Mouse (Mus musculus) lung, embryonic 14.5 days (tissue): Measurements from ENCODE around the gene Prdm8. TPM values are rescaled to one million over a fixed set of nuclear protein-coding genes. Genes with fewer than 3 reads are reported as not detected.

ENCODE experiments used
- ATAC-seq: fragments of 200-750 bp; cut with Nextera tagmentation; 2 replicates; pipeline ENCODE4 v1.8.0; 2017; ENCODE audit warnings: mild to moderate bottlenecking, moderate TSS enrichment, moderate library complexity; ENCODE audit not compliant: insufficient read depth
- DNase-seq: peaks from one replicate; pipeline ENCODE4 v3.0.0-alpha.2; 2015
- H3K27ac ChIP-seq: fragments of 300-500 bp; sonication (generic); 2 replicates; pipeline ENCODE4 v1.5.1; 2014; ENCODE audit warnings: low read depth, mild to moderate bottlenecking, moderate library complexity
- H3K27me3 ChIP-seq: fragments of 300-500 bp; sonication (generic); 2 replicates; pipeline ENCODE4 v1.6.1; 2014; ENCODE audit warnings: low read length, control low read depth; ENCODE audit not compliant: insufficient read depth
- H3K36me3 ChIP-seq: fragments of 300-500 bp; sonication (generic); 2 replicates; pipeline ENCODE4 v1.6.1; 2014; ENCODE audit warnings: control low read depth; ENCODE audit not compliant: insufficient read depth
- H3K4me1 ChIP-seq: fragments of 300-500 bp; sonication (generic); 2 replicates; pipeline ENCODE4 v1.6.1; 2014; ENCODE audit warnings: antibody characterized with exemption, control low read depth; ENCODE audit not compliant: insufficient read depth
- H3K4me2 ChIP-seq: fragments of 300-500 bp; sonication (generic); 2 replicates; pipeline ENCODE4 v1.6.1; 2014; ENCODE audit warnings: mild to moderate bottlenecking
- H3K4me3 ChIP-seq: fragments of 300-500 bp; sonication (generic); 2 replicates; pipeline ENCODE4 v1.5.1; 2014; ENCODE audit warnings: low read depth, low read length
- H3K9ac ChIP-seq: fragments of 300-500 bp; sonication (generic); 2 replicates; pipeline ENCODE4 v1.6.1; 2014
- H3K9me3 ChIP-seq: fragments of 300-500 bp; sonication (generic); 2 replicates; pipeline ENCODE4 v1.6.1; 2016; ENCODE audit warnings: low read depth, low read length, control low read depth
- CTCF ChIP-seq: IDR thresholded peaks from 2 replicates; pipeline ENCODE4 v1.5.1; 2016; ENCODE audit warnings: antibody characterized with exemption, low read depth
- WGBS: fragments of 180-500 bp; shearing (Covaris S2); extraction: QIAGEN DNeasy Blood & Tissue Kit; methylation state at CpG from one replicate; pipeline ENCODE4 v1.1.7; 2014; 5-methylcytosine and 5-hydroxymethylcytosine counted together
- polyA plus RNA-seq: library from polyadenylated mRNA; unstranded; fragments of >200 nt; fragmentation: Nextera tagmentation; extraction: Ambion mirVana; gene quantifications from 2 replicates; pipeline ENCODE4 v1.2.1, GENCODE M21; 2014

Gene Prdm8
- polyA plus RNA-seq, 1 experiment from 2014 or later, result 1.1 TPM

- Histone ChIP-seq H3K9me3 (no peaks in the 10 kb centered on the region), H3K4me1 (peaks cover 4% of the 10 kb centered on the region; the same call in 1 of the 2 replicates), H3K4me2 (peak overlapping the region; percentile 89), H3K4me3 (peak overlapping the region; percentile 59), H3K36me3 (no peaks in the 10 kb centered on the region), H3K9ac (peak overlapping the region; percentile 50), H3K27ac (no peak overlapping the region), H3K27me3 (peaks cover 98% of the 10 kb centered on the region)
- TF ChIP-seq CTCF, result peak; percentile 68
- under 1% methylated on average over 87 of the region's 89 CpGs for WGBS
- DNase-seq (peak; percentile 92), ATAC-seq (peak; percentile 62)
Measured at GRCm38 (mm10) chr5:98184971-98185805, 18.2 kb downstream of the Prdm8 start.

DNA sequence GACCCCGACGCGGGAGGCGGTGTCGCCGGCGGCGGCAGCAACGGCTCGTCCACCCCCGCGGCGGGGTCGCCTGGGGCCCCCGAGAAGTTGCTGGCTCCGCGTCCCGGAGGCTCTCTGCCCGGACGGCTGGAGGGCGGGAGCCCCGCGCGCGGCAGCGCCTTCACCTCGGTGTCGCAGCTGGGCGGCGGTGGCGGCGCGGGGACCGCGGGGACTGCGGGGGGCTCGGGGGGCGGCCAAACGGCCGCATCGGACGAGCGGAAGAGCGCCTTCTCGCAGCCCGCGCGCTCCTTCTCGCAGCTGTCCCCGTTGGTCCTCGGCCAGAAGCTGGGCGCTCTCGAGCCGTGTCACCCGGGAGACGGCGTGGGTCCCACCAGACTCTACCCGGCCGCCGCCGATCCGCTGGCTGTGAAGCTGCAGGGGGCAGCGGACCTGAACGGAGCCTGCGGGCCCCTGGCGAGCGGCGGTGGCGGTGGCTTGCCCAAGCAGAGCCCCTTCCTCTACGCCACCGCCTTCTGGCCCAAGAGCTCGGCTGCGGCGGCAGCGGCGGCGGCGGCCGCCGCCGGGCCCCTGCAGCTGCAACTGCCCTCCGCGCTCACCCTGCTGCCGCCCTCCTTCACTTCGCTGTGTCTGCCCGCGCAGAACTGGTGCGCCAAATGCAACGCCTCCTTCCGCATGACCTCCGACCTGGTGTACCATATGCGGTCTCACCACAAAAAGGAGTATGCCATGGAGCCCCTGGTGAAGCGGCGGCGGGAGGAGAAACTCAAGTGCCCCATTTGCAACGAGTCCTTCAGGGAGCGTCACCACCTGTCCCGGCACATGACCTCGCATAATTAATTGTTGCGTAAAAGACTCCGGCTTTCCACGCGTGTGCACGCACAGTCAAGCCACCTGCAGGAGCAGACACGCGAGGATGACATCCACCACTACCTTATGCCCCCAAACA lies 19.1 kb downstream of the Prdm8 start:
- Histone ChIP-seq H3K9me3 (no peaks in the 10 kb centered on the region), H3K27ac (no peak overlapping the region), H3K9ac (peak overlapping the region; percentile 50), H3K36me3 (no peaks in the 10 kb centered on the region), H3K4me2 (peak overlapping the region; percentile 89), H3K4me1 (peaks cover 4% of the 10 kb centered on the region; the same call in 1 of the 2 replicates), H3K4me3 (peak overlapping the region; percentile 59), H3K27me3 (peaks cover 97% of the 10 kb centered on the region)
- TF ChIP-seq CTCF, result no peak
- peak; percentile 67 for ATAC-seq
- peak; percentile 71 for DNase-seq
- WGBS, result under 1% methylated on average over 95 of the region's 106 CpGs

DNA sequence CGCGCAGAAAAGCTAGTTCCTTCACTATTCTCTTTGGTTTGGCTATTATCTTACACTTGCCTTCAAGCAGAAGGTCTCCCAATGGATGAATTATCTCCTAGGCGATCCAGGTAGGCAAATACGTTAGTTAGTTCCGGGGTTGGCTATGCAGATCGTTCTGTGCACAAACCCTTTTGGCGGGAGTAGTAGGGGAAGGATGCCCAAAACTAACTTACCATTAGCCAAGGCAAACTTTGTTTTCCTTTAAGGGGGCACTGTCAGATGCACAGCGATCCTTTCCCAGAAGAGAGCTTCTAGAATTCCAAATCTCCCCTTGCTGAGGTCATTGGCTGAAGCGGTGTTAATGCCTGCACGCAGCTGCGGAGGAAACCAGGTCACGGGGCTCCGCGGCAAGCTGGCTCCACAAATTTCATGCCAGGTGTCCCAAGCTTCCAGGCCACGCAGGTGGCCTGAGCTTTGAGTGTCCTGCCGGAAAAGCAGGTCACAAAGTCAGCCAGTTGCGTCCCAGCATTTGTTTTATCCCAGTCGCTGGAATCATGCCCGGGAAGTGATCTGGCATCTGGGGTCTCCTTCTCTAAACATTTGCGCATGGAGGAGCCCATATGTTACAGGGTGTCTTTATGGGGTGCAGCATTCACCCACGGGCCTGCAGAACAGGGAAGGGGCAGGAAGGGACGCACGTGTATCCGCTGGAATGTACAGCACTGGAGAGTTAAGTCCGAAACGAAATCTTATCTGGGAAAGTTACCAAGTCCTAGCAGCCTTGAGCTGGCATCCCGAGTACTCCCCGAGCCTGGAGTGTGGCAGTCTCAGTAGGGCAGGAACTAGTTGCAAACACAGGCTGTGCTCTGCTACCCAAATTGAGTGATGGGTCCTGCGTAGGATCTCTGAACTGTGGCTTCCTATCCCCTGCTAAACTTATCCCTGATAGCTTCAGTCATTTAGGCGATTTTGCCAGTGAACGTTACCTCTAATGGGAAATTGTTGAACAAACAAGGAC lies 22.5 kb downstream of the Prdm8 start:
- peak; percentile 68 for DNase-seq
- WGBS, result 2% methylated on average over 31 of the region's 31 CpGs

DNA sequence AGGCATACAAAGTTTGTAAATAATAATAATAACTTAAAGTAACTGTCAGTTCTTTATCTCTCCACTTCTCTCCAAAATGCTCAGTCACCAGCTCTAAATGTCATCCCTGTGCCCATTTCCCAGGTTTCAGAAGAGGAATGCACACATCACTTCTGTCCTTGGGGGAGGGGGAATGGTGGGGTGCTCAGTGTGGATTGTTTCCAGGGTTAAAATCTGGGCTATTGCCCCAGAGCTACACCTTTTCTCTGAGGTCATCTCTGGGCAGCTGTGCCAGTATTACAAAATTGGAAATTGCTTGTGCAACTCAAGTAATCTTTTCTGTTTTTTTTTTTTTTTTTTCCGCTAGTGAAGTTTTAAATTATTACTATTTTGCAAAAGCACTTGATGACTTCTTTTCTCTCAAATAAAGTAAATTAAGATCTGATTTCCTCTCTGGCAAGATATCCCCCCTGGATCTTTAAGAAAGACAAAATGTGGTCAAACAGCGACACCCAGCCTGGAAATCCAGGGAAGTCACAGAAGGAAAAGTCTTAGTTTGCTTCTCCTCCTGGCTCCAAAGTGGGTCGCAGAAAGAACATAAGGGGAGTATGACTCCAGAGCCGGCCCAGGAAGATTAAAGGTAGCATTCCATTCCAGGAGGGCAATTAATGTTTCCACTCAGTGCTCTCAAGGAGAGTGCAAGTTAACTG lies 25.4 kb downstream of the Prdm8 start:
- DNase-seq, result peak; percentile 48
- no peak overlapping the region for H3K4me3 ChIP-seq
- H3K27me3 ChIP-seq, result peaks cover 35% of the 10 kb centered on the region
- H3K9ac ChIP-seq, result no peak overlapping the region
- WGBS, result 41% methylated on average over 4 of the region's 4 CpGs
- no peaks in the 10 kb centered on the region for H3K36me3 ChIP-seq
- H3K4me2 ChIP-seq, result no peak overlapping the region
- H3K4me1 ChIP-seq, result peaks cover 4% of the 10 kb centered on the region; the same call in 1 of the 2 replicates
- H3K9me3 ChIP-seq, result no peaks in the 10 kb centered on the region
- no peak for TF ChIP-seq CTCF
- no peak overlapping the region for H3K27ac ChIP-seq
- ATAC-seq, result no peak

More for the DNA sequence above, 22.5 kb downstream of the Prdm8 start:
- Histone ChIP-seq H3K27me3 (peaks cover 63% of the 10 kb centered on the region), H3K9me3 (no peaks in the 10 kb centered on the region), H3K4me2 (peak overlapping the region; percentile 48), H3K36me3 (no peaks in the 10 kb centered on the region), H3K4me1 (peaks cover 4% of the 10 kb centered on the region; the same call in 1 of the 2 replicates), H3K9ac (no peak overlapping the region), H3K4me3 (peak overlapping the region; percentile 13), H3K27ac (no peak overlapping the region)
- no peak for TF ChIP-seq CTCF
- peak; percentile 23; the same call in 1 of the 2 replicates for ATAC-seq

- WGBS, result 68% methylated on average over 1 of the region's 1 CpGs
Measured at GRCm38 (mm10) chr5:98194959-98195358, 28.0 kb downstream of the Prdm8 start.

More at GRCm38 (mm10) chr5:98194959-98195358, 28.0 kb downstream of the Prdm8 start:
- Histone ChIP-seq H3K27ac (no peak overlapping the region), H3K4me2 (no peak overlapping the region), H3K9ac (no peak overlapping the region), H3K4me1 (no peaks in the 10 kb centered on the region), H3K27me3 (peaks cover 10% of the 10 kb centered on the region), H3K4me3 (no peak overlapping the region), H3K36me3 (no peaks in the 10 kb centered on the region), H3K9me3 (no peaks in the 10 kb centered on the region)
- peak; percentile 20; the same call in 1 of the 2 replicates for TF ChIP-seq CTCF
- ATAC-seq, result no peak
- no peak for DNase-seq
